In genomic region chr8:49696709-49697108, GRCm38 (mm10) we compare ENCODE assay signal across 20 mouse cellular contexts.
DNase-seq lines count a peak whose midpoint lies in the region; TF ChIP-seq lines count a peak whose summit lies in the region.
"Had no signal": no experiment of that assay in that cellular context is flagged by ENCODE, and none has a peak within 500 bp of the region (broad histone marks: within the 10 kb centered on the region; RNA-seq: fewer than 3 reads in every experiment).

No protein-coding gene starts in this region.

- no peak for TF ChIP-seq CTCF in kidney, adult 2 months (conservative IDR thresholded peaks at IDR 0.05; ENCODE audit: insufficient read depth, insufficient read length, low read depth, low read length)

- no peak overlapping the region for H3K4me3 ChIP-seq in kidney, adult 2 months (ENCODE audit: insufficient read depth, low read depth, low read length)
- no peak overlapping the region for H3K4me3 ChIP-seq in myocyte
- H3K4me3 ChIP-seq: embryonic facial prominence, embryonic 13.5 days; forebrain, embryonic 13.5 days; gastrocnemius, adult 2 months; heart, embryonic 13.5 days; hindbrain, embryonic 15.5 days had no signal

- no peaks in the 10 kb centered on the region for H3K27me3 ChIP-seq in kidney, adult 2 months (replicated peaks; ENCODE audit: control insufficient read depth, insufficient read depth, low read length)
- no peaks in the 10 kb centered on the region for H3K27me3 ChIP-seq in myocyte (ENCODE audit: control insufficient read depth, insufficient read depth, insufficient read length)
- H3K27me3 ChIP-seq: embryonic facial prominence, embryonic 13.5 days; forebrain, embryonic 13.5 days; heart, embryonic 13.5 days; hindbrain, embryonic 15.5 days had no signal

- H3K27ac ChIP-seq in kidney, adult 2 months (ENCODE audit: insufficient read depth, low read depth, low read length), result no peak overlapping the region
- H3K27ac ChIP-seq: embryonic facial prominence, embryonic 13.5 days; forebrain, embryonic 13.5 days; gastrocnemius, adult 2 months; heart, embryonic 13.5 days; hindbrain, embryonic 15.5 days had no signal

- TF ChIP-seq POLR2A in kidney, adult 2 months (IDR thresholded peaks at IDR 0.05; ENCODE audit: low read depth, low read length), result no peak
- no peak for TF ChIP-seq POLR2A in myocyte (IDR thresholded peaks at IDR 0.05; ENCODE audit: insufficient read length, low read depth)

- peak; percentile 1 for DNase-seq in kidney, adult 2 months
- no peak for DNase-seq in kidney, postnatal 10 days
- DNase-seq in 3T3-L1 (ENCODE audit: low read depth, low spot score), result peak; percentile 6
- DNase-seq in Muller cell, postnatal 12 days (ENCODE audit: inconsistent ontology term), result peak; percentile 13
- DNase-seq in right cerebral cortex, postnatal 36 days (ENCODE audit: low spot score in 2 of 2), result no peak
- DNase-seq: adrenal gland, adult 2 months; adrenal gland, postnatal 25 days; cerebellum, adult 2 months; cerebellum, postnatal 10 days; embryo, embryonic 11 days; forebrain, postnatal 0 days; gastrocnemius, adult 2 months; gastrocnemius, postnatal 25 days; heart, postnatal 36 days had no signal

- no peaks in the 10 kb centered on the region for H3K79me2 ChIP-seq in myocyte (ENCODE audit: control insufficient read depth, insufficient read depth)

- H3K4me2 ChIP-seq in myocyte (ENCODE audit: low read depth), result no peak overlapping the region
- H3K4me2 ChIP-seq: embryonic facial prominence, embryonic 13.5 days; forebrain, embryonic 13.5 days; heart, embryonic 13.5 days; hindbrain, embryonic 15.5 days had no signal

- WGBS in kidney, adult 2 months, result 48% methylated on average over 2 of the region's 2 CpGs

- H3ac ChIP-seq in myocyte (ENCODE audit: control insufficient read depth, insufficient read length), result no peak overlapping the region

- H3K36me3 ChIP-seq in kidney, adult 2 months (ENCODE audit: control insufficient read depth, insufficient read depth, low read length), result no peaks in the 10 kb centered on the region
- no peaks in the 10 kb centered on the region for H3K36me3 ChIP-seq in myocyte (ENCODE audit: control insufficient read depth, insufficient read depth)
- H3K36me3 ChIP-seq: embryonic facial prominence, embryonic 13.5 days; G1E; heart, embryonic 13.5 days; hindbrain, embryonic 15.5 days had no signal

- no peaks in the 10 kb centered on the region for H3K4me1 ChIP-seq in kidney, adult 2 months (ENCODE audit: control insufficient read depth, insufficient read depth, low read length)
- H3K4me1 ChIP-seq: forebrain, embryonic 13.5 days; heart, embryonic 13.5 days; hindbrain, embryonic 15.5 days had no signal

TF ChIP-seq in myocyte, 11 proteins besides CTCF, POLR2A, EP300 and RAD21:
- peak; percentile 68; the same call in 1 of the 2 replicates for TF ChIP-seq CEBPB (IDR thresholded peaks at IDR 0.05; ENCODE audit: insufficient read depth, poor library complexity, severe bottlenecking)
- no peak for TF ChIP-seq TCF3 (IDR thresholded peaks at IDR 0.05; ENCODE audit: insufficient read length, low read depth)

Comparison
In these comparisons a context has a peak if more than half of its experiments do, and no peak if none do; other contexts are left out.
1. DNase-seq: peak in kidney, adult 2 months (single experiment), 3T3-L1 (single experiment) and Muller cell, postnatal 12 days (single experiment); none in kidney, postnatal 10 days (single experiment) and right cerebral cortex, postnatal 36 days (0 of 2).